Mouse (Mus musculus) heart, embryonic 12.5 days (tissue): ENCODE results near the gene Cxcl14. TPM values are rescaled to one million over a fixed set of nuclear protein-coding genes. Genes with fewer than 3 reads are reported as not detected.

ENCODE experiments used
- ATAC-seq: fragments of 200-750 bp; cut with Nextera tagmentation; 2 replicates; pipeline ENCODE4 v1.8.0; 2017; ENCODE audit warnings: moderate TSS enrichment, moderate library complexity; ENCODE audit not compliant: insufficient number of reproducible peaks, low FRiP score
- H3K27ac ChIP-seq: fragments of 300-500 bp; sonication (generic); 2 replicates; pipeline ENCODE4 v1.5.1; 2016; ENCODE audit warnings: mild to moderate bottlenecking, moderate library complexity; ENCODE audit not compliant: poor library complexity, severe bottlenecking
- H3K27me3 ChIP-seq: fragments of 300-500 bp; sonication (generic); replicated peaks from 2 replicates; pipeline ENCODE4 v1.6.1; 2016; ENCODE audit warnings: mild to moderate bottlenecking, moderate library complexity
- H3K36me3 ChIP-seq: fragments of 300-500 bp; sonication (generic); 2 replicates; pipeline ENCODE4 v1.6.1; 2016; ENCODE audit warnings: mild to moderate bottlenecking, moderate library complexity
- H3K4me1 ChIP-seq: fragments of 300-500 bp; sonication (generic); replicated peaks from 2 replicates; pipeline ENCODE4 v1.6.1; 2016; ENCODE audit warnings: mild to moderate bottlenecking
- H3K4me2 ChIP-seq: fragments of 300-500 bp; sonication (generic); 2 replicates; pipeline ENCODE4 v1.6.1; 2016; ENCODE audit warnings: mild to moderate bottlenecking, moderate library complexity
- H3K4me3 ChIP-seq: fragments of 300-500 bp; sonication (generic); 2 replicates; pipeline ENCODE4 v1.5.1; 2016; ENCODE audit warnings: mild to moderate bottlenecking
- H3K9ac ChIP-seq: fragments of 300-500 bp; sonication (generic); 2 replicates; pipeline ENCODE4 v1.6.1; 2016; ENCODE audit warnings: mild to moderate bottlenecking, moderate library complexity
- H3K9me3 ChIP-seq: fragments of 300-500 bp; sonication (generic); replicated peaks from 2 replicates; pipeline ENCODE4 v1.6.1; 2016; ENCODE audit warnings: mild to moderate bottlenecking, moderate library complexity
- WGBS: fragments of 180-500 bp; shearing (Covaris S2); methylation state at CpG from one replicate; pipeline ENCODE4 v1.1.7; 2016; 5-methylcytosine and 5-hydroxymethylcytosine counted together
- polyA plus RNA-seq: library from polyadenylated mRNA; unstranded; fragments of >200 nt; fragmentation: Nextera tagmentation; extraction: Ambion mirVana; gene quantifications from 2 replicates; pipeline ENCODE4 v1.2.1, GENCODE M21; 2016

Gene Cxcl14
- polyA plus RNA-seq, 1 experiment from 2014 or later: 1.4 TPM

DNA sequence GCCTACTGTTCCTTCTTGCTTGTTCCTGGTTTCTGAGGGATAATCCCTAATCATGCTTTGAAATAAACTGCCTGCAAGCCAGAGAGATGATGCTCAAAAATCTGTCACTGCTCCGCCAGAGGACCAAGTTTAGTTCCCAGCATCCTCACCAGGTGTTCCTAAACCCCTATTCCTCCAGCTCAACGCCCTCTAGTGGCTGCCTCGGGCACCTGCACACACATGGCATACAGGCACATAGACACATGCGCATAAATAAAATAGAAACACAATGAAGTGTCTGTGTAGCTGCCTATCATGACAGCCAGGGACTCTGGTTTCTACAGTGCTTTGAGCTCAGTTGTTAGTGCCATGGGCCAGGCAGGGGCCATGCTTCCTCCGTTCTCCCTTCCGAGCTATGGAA is 6.4 kb downstream of the Cxcl14 start:
- Histone ChIP-seq H3K27me3 (peaks cover 78% of the 10 kb centered on the region), H3K9ac (no peak overlapping the region), H3K9me3 (peaks cover 5% of the 10 kb centered on the region), H3K4me2 (no peak overlapping the region), H3K36me3 (no peaks in the 10 kb centered on the region), H3K4me3 (no peak overlapping the region), H3K27ac (no peak overlapping the region), H3K4me1 (peaks cover 2% of the 10 kb centered on the region; the same call in 1 of the 2 replicates)
- 71% methylated on average over 6 of the region's 6 CpGs for WGBS
- ATAC-seq: no peak

DNA sequence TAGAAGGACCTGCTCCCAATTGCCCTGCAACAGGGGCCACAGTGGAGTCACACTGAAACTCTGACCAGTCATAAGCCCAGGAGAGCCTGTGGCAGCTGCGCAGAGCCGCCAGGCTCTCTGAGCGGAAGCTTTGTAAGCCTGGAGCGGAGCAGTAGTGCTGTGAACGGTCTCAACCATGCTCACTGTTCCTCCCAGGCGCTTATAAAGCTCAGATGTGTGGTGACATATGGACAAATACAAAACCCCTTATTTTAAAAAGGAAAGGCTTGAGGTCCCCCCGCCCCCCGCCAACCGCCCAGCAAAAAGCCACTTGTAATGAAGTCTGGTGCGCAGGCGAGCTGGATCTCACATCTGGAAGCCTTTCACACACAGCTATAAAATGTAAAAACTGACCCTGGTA is 7.1 kb downstream of the Cxcl14 start:
- no peaks in the 10 kb centered on the region for H3K36me3 ChIP-seq
- H3K4me1 ChIP-seq: no peaks in the 10 kb centered on the region
- no peak overlapping the region for H3K4me2 ChIP-seq
- ATAC-seq: no peak
- H3K9ac ChIP-seq: no peak overlapping the region
- H3K27me3 ChIP-seq: peaks cover 72% of the 10 kb centered on the region
- H3K27ac ChIP-seq: no peak overlapping the region
- 72% methylated on average over 11 of the region's 11 CpGs for WGBS
- no peak overlapping the region for H3K4me3 ChIP-seq
- H3K9me3 ChIP-seq: peaks cover 5% of the 10 kb centered on the region

DNA sequence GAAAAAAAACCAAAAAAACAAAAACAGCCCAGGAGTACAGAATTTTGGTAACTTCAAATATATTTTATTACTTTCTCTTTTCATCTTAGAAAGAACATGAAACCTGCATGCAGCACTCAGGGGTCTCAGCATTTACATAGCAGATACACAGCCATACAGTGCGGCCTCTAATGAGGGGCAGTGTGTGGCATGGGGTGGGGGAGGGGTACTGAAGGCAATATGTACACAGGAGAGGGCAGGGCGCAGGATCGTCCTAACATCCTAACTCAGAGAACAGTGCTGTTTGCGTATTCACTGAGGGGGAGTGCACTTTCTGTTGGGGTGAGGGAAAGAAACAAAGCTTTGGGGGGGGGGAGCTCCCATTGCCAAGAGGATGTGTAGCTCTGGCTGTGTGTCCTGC is 7.8 kb downstream of the Cxcl14 start:
- Histone ChIP-seq H3K27ac (no peak overlapping the region), H3K9ac (no peak overlapping the region), H3K36me3 (no peaks in the 10 kb centered on the region), H3K4me3 (no peak overlapping the region), H3K4me2 (no peak overlapping the region), H3K9me3 (peaks cover 5% of the 10 kb centered on the region), H3K4me1 (no peaks in the 10 kb centered on the region), H3K27me3 (peaks cover 65% of the 10 kb centered on the region)
- no peak for ATAC-seq
- 57% methylated on average over 4 of the region's 4 CpGs for WGBS

DNA sequence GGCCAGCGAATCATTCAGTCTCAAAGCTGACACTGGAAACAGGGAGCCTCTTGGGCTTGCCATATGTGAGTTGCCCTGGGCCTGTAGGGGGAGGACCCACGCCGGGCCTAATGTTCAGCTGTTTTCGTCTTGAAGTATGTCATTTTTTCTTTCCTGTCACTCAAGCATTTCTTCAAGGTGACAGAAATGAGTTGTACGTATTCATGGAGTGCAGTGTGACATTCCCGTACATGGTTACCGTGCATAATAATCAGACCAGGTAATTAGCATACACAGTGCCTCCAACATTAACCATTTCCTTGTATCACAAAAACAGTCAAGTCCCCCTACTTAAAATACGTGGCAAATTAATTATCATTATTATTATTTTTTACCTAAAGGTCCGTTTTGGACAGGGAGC is 9.3 kb downstream of the Cxcl14 start:
- no peaks in the 10 kb centered on the region for H3K4me1 ChIP-seq
- H3K9me3 ChIP-seq: peaks cover 5% of the 10 kb centered on the region
- no peak for ATAC-seq
- peaks cover 57% of the 10 kb centered on the region for H3K27me3 ChIP-seq
- H3K4me3 ChIP-seq: no peak overlapping the region
- H3K27ac ChIP-seq: no peak overlapping the region
- no peaks in the 10 kb centered on the region for H3K36me3 ChIP-seq
- H3K9ac ChIP-seq: no peak overlapping the region
- 71% methylated on average over 9 of the region's 9 CpGs for WGBS
- H3K4me2 ChIP-seq: no peak overlapping the region

DNA sequence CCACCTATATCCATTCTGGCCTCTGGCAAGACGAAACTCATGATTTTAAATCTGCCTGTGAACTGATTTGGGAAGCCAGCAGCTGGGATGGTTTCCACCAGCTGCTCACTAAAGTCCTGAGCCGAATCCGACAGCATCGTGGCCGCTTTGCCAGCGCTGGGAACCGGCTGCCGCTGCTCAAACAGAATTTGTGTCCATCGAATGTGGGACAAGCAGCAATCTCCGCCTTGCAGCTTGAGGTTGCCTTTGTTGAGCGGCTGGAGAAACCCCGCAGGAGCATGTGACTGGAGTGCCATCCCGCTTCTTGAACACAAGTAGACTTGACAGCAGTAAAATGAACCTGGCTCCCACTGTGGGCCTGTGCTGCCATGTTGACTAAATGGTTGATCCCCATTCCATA is 13.0 kb downstream of the Cxcl14 start:
- Histone ChIP-seq H3K36me3 (no peaks in the 10 kb centered on the region), H3K9me3 (no peaks in the 10 kb centered on the region), H3K9ac (no peak overlapping the region), H3K27me3 (peaks cover 29% of the 10 kb centered on the region), H3K4me2 (no peak overlapping the region), H3K4me3 (no peak overlapping the region), H3K27ac (no peak overlapping the region), H3K4me1 (no peaks in the 10 kb centered on the region)
- WGBS: 84% methylated on average over 13 of the region's 13 CpGs
- ATAC-seq: no peak

DNA sequence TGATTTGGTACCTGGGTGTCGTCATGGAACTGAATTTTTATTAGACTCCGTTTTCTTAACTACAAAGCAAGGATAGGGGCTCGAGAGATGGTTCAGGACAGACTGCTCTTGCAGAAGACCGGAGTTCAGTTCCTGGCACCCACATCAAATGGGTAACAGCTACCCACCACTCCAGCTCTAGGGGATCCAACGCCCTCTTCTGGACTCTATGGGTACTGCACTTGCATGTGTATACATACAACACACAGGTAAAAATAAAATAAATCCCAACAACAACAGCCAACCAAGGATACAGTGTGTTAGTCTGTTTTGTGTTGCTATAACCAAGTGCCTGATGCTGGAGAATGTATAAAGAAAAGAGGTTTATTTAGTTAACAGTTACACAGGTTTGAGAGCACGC is 16.0 kb downstream of the Cxcl14 start:
- Histone ChIP-seq H3K4me1 (no peaks in the 10 kb centered on the region), H3K4me2 (no peak overlapping the region), H3K9me3 (no peaks in the 10 kb centered on the region), H3K36me3 (no peaks in the 10 kb centered on the region), H3K27ac (no peak overlapping the region), H3K27me3 (peaks cover 32% of the 10 kb centered on the region; the same call in 1 of the 2 replicates), H3K4me3 (no peak overlapping the region), H3K9ac (no peak overlapping the region)
- ATAC-seq: no peak
- 75% methylated on average over 6 of the region's 6 CpGs for WGBS

DNA sequence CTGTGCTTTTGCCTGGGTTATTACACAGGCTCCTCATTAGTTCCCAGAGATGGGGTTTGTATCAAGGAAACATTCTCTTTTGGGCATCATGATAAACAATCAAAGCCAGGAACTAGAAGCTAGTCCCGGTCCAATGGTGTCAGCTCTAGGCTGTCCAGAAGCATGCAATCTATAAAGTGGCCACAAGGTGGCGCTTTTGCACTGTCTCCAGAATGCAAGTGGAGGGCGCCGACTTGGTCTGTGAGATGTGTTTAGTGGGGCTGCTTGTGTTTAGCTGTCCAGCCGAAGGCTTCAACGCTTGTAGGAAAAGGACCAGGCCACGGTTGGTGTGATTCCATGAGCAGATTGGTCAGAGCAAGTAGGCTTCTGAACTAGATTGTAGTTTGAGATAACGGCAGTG is 16.9 kb downstream of the Cxcl14 start:
- peaks cover 29% of the 10 kb centered on the region; the same call in 1 of the 2 replicates for H3K27me3 ChIP-seq
- no peak for ATAC-seq
- WGBS: 20% methylated on average over 8 of the region's 8 CpGs
- H3K9me3 ChIP-seq: no peaks in the 10 kb centered on the region
- no peak overlapping the region for H3K9ac ChIP-seq
- H3K4me3 ChIP-seq: no peak overlapping the region
- H3K4me2 ChIP-seq: no peak overlapping the region
- H3K36me3 ChIP-seq: no peaks in the 10 kb centered on the region
- no peaks in the 10 kb centered on the region for H3K4me1 ChIP-seq
- no peak overlapping the region for H3K27ac ChIP-seq

DNA sequence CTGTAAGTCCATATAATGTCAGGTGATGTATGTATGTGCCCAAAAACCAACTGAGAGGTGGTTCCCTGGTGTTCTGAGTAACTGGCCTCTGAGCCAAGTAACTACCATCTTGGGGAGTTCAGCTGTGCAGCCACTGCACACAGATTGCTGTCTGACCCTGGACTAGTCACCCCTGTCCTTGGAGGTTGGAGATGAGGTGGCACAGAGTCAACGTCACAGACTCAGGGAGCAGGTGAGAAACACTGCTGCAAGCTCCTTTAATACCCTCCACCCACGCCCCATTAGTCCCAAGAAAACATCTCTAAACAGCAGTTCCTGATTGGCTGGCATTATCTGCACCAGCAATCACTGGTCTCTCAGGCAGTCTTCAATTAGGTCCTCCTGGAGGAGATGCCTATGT is 21.2 kb downstream of the Cxcl14 start:
- Histone ChIP-seq H3K4me3 (no peak overlapping the region), H3K27ac (no peak overlapping the region), H3K4me1 (no peaks in the 10 kb centered on the region), H3K27me3 (peaks cover 20% of the 10 kb centered on the region; the same call in 1 of the 2 replicates), H3K4me2 (no peak overlapping the region), H3K36me3 (no peaks in the 10 kb centered on the region), H3K9ac (no peak overlapping the region), H3K9me3 (peaks cover 10% of the 10 kb centered on the region)
- 36% methylated on average over 2 of the region's 2 CpGs for WGBS
- no peak for ATAC-seq

DNA sequence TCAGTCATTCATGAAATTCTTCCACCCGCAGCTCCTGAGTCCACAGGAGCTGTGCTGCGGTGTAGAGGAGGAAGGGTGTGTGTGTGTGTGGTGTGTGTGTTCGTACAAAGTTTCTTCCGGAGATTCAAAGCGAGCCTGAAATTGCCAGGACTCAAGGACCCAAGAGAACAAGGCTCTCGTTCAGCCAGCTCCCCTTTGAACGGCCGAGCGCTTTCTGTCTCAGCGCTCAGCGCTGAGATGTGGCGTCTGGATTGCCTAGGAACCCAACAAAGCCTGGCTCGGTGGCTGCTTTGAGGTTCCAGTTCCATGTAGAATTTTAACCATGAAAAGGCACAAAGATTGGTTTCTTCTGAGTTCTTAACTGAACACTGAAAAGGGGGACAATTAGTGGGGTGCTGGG is 26.2 kb downstream of the Cxcl14 start:
- Histone ChIP-seq H3K9ac (no peak overlapping the region), H3K4me1 (no peaks in the 10 kb centered on the region), H3K27ac (no peak overlapping the region), H3K9me3 (peaks cover 10% of the 10 kb centered on the region), H3K4me3 (no peak overlapping the region), H3K36me3 (no peaks in the 10 kb centered on the region), H3K4me2 (no peak overlapping the region), H3K27me3 (peaks cover 38% of the 10 kb centered on the region)
- ATAC-seq: no peak
- 71% methylated on average over 13 of the region's 13 CpGs for WGBS

DNA sequence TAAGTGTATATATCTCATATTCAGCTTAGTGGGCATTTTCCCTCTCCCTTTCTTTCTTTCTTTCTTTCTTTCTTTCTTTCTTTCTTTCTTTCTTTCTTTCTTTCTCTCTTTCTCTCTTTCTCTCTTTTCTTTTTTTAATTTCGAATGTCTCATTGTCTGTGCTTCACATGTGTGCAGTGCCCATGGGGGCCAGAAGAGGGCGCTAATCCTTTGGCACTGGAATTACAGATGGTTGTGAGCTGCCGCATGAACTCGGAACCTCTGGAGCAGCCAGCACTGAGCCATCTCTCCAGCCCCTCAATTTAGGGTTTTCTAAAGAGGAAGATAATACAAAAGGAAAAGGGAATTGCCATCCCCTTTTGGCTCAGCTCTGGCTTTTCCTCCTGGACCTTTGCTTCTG is 29.0 kb downstream of the Cxcl14 start:
- Histone ChIP-seq H3K36me3 (no peaks in the 10 kb centered on the region), H3K9ac (no peak overlapping the region), H3K4me1 (no peaks in the 10 kb centered on the region), H3K4me2 (no peak overlapping the region), H3K27ac (no peak overlapping the region), H3K9me3 (peaks cover 10% of the 10 kb centered on the region), H3K27me3 (peaks cover 60% of the 10 kb centered on the region), H3K4me3 (no peak overlapping the region)
- ATAC-seq: no peak
- 73% methylated on average over 4 of the region's 4 CpGs for WGBS

DNA sequence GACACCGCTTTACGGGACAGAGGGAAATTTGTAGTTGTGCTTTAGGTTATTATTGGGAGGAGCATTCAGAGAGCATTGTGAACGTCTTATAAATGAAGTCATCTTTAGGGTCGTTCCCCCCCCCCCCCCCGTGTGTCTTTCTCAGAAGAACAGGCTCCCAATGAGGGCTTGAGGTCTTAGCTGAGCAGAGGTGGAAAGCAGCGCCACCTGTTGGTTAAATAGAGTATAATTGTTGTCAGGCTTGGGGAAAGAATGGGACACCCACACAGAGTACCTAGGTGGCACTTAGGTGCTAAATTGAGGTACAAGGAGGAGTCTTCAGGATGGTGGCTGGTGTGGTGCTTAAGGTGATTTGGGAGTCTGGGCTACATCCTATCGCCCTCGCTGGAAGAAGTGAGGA is 29.9 kb downstream of the Cxcl14 start:
- Histone ChIP-seq H3K27ac (no peak overlapping the region), H3K27me3 (peaks cover 70% of the 10 kb centered on the region), H3K4me3 (no peak overlapping the region), H3K9ac (no peak overlapping the region), H3K4me2 (no peak overlapping the region), H3K36me3 (no peaks in the 10 kb centered on the region), H3K4me1 (no peaks in the 10 kb centered on the region), H3K9me3 (peaks cover 4% of the 10 kb centered on the region)
- 31% methylated on average over 8 of the region's 8 CpGs for WGBS
- no peak for ATAC-seq

DNA sequence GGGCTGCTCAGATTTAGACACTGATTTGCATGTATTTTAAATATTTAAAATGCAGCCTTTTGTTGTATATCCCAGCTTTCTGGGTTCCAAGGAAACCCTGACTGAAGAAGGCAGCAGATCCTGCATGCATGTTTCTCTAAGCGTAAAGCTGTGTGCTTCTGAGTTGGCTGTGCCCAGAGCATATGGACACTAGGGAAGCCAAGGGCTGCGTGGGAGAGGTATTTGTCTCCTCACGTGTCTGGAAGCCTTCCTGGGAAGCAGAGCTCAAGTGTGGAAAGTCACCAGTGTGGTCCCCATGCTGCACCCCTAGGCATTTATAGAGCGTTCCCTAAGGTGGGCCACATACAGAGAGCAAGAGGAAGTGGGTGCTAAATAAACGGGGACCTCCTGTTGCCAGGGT is 30.7 kb downstream of the Cxcl14 start:
- Histone ChIP-seq H3K4me2 (no peak overlapping the region), H3K4me1 (no peaks in the 10 kb centered on the region), H3K9ac (no peak overlapping the region), H3K27me3 (peaks cover 77% of the 10 kb centered on the region), H3K4me3 (no peak overlapping the region), H3K27ac (no peak overlapping the region), H3K9me3 (no peaks in the 10 kb centered on the region), H3K36me3 (no peaks in the 10 kb centered on the region)
- ATAC-seq: no peak
- 55% methylated on average over 5 of the region's 5 CpGs for WGBS
